Comparison of ENCODE assay signal across 9 mouse cellular contexts in genomic region chr19:43832425-43833069, GRCm38 (mm10). TPM values are rescaled to one million over a fixed set of nuclear protein-coding genes. Genes with fewer than 3 reads are reported as not detected.
DNase-seq lines count a peak whose midpoint lies in the region; ATAC-seq and TF ChIP-seq lines count a peak whose summit lies in the region.
"Had no signal": no experiment of that assay in that cellular context is flagged by ENCODE, and none has a peak within 500 bp of the region (broad histone marks: within the 10 kb centered on the region; RNA-seq: fewer than 3 reads in every experiment).

No protein-coding gene starts in this region.

- H3K27ac ChIP-seq in limb, embryonic 13.5 days: no peak overlapping the region
- H3K27ac ChIP-seq in stomach, postnatal 0 days (replicated peaks): no peak overlapping the region
- H3K27ac ChIP-seq: embryonic facial prominence, embryonic 15.5 days had no signal

- TF ChIP-seq CTCF in stomach, postnatal 0 days (IDR thresholded peaks at IDR 0.05; ENCODE audit: low read depth): peak; percentile 97

- H3K4me1 ChIP-seq in limb, embryonic 13.5 days: peaks cover 5% of the 10 kb centered on the region; the same call in 1 of the 2 replicates
- no peaks in the 10 kb centered on the region for H3K4me1 ChIP-seq in stomach, postnatal 0 days (replicated peaks; ENCODE audit: control insufficient read depth, insufficient read depth)
- H3K4me1 ChIP-seq: embryonic facial prominence, embryonic 15.5 days had no signal

- peak overlapping the region; percentile 37; the same call in 1 of the 2 replicates for H3K4me2 ChIP-seq in limb, embryonic 13.5 days (replicated peaks)
- no peak overlapping the region for H3K4me2 ChIP-seq in stomach, postnatal 0 days (replicated peaks; ENCODE audit: low read depth)
- H3K4me2 ChIP-seq: embryonic facial prominence, embryonic 15.5 days had no signal

- no peak overlapping the region for H3K9ac ChIP-seq in limb, embryonic 13.5 days
- H3K9ac ChIP-seq in stomach, postnatal 0 days (ENCODE audit: low read length): no peak overlapping the region
- H3K9ac ChIP-seq: embryonic facial prominence, embryonic 15.5 days had no signal

- 28% methylated on average over 21 of the region's 21 CpGs for WGBS in limb, embryonic 13.5 days
- 29% methylated on average over 21 of the region's 21 CpGs for WGBS in stomach, postnatal 0 days

- peak; percentile 38 to 50 for DNase-seq in urinary bladder, adult 18-20 months (ENCODE audit: low spot score in 2 of 2)
- DNase-seq in urinary bladder, postnatal 10 days (ENCODE audit: low spot score): no peak
- DNase-seq in cerebellum, postnatal 14 days: peak; percentile 89 to 90
- DNase-seq in gastrocnemius, postnatal 10 days: peak; percentile 80
- peak; percentile 73 for DNase-seq in kidney, adult 9 months
- peak; percentile 81 for DNase-seq in naive thymus-derived CD4-positive, alpha-beta T cell, adult 2 months (ENCODE audit: low read depth)
- peak; percentile 80 for DNase-seq in stomach, postnatal 0 days (ENCODE audit: low spot score)

- no peaks in the 10 kb centered on the region for H3K36me3 ChIP-seq in limb, embryonic 13.5 days
- H3K36me3 ChIP-seq in stomach, postnatal 0 days (ENCODE audit: control insufficient read depth, insufficient read depth, low read length): no peaks in the 10 kb centered on the region
- H3K36me3 ChIP-seq: embryonic facial prominence, embryonic 15.5 days had no signal

- H3K9me3 ChIP-seq in limb, embryonic 13.5 days: no peaks in the 10 kb centered on the region
- no peaks in the 10 kb centered on the region for H3K9me3 ChIP-seq in stomach, postnatal 0 days (ENCODE audit: control insufficient read depth, low read length)
- H3K9me3 ChIP-seq: embryonic facial prominence, embryonic 15.5 days had no signal

- no peak for TF ChIP-seq EP300 in stomach, postnatal 0 days (optimal IDR thresholded peaks at IDR 0.05)

- H3K27me3 ChIP-seq in limb, embryonic 13.5 days: no peaks in the 10 kb centered on the region
- H3K27me3 ChIP-seq in stomach, postnatal 0 days (ENCODE audit: control insufficient read depth, insufficient read depth, low read length): no peaks in the 10 kb centered on the region
- H3K27me3 ChIP-seq: embryonic facial prominence, embryonic 15.5 days had no signal

- ATAC-seq in limb, embryonic 13.5 days (ENCODE audit: low FRiP score, low read depth): no peak
- no peak for ATAC-seq in stomach, postnatal 0 days (ENCODE audit: low FRiP score, low TSS enrichment)

- no peak overlapping the region for H3K4me3 ChIP-seq in limb, embryonic 13.5 days
- no peak overlapping the region for H3K4me3 ChIP-seq in stomach, postnatal 0 days (ENCODE audit: low read depth, low read length)
- H3K4me3 ChIP-seq: embryonic facial prominence, embryonic 15.5 days had no signal

RNA-seq across cellular contexts. Expression of gene Abcc2, which starts 50.6 kb away (rescaled TPM):
- under 1 TPM in 1 of 2 experiments, not detected in 1; 0.18 TPM for total RNA-seq in gastrocnemius, postnatal 10 days (2021)
- 0.09 and 0.11 TPM in 2 replicates for polyA plus RNA-seq in limb, embryonic 13.5 days (2015; fragmentation: Nextera tagmentation; extraction: Ambion mirVana)
- 0.12 and 0.15 TPM in 2 replicates for polyA plus RNA-seq in stomach, postnatal 0 days (2015; fragmentation: Nextera tagmentation; extraction: Ambion mirVana)
